Mouse (Mus musculus) MEL (cell line): ENCODE results near the gene Tmtc2. TPM values are rescaled to one million over a fixed set of nuclear protein-coding genes. Genes with fewer than 3 reads are reported as not detected.

Experiments used
- DNase-seq: peaks from one replicate; pipeline ENCODE4 v3.0.0; 2011; ENCODE audit warnings: low read depth, low spot score
- H3K27ac ChIP-seq: 2 replicates; pipeline ENCODE4 v1.5.1; 2012; ENCODE audit warnings: low read depth, mild to moderate bottlenecking, control low read depth, low read length, moderate library complexity; ENCODE audit not compliant: control insufficient read depth
- H3K27me3 ChIP-seq, 2 experiments: fragments of 150-350 bp in 1 of 2; sonication (generic) in 1 of 2; 2 replicates each; pipeline ENCODE4 v1.6.1; 2012; ENCODE audit warnings: low read length in 2 of 2, mild to moderate bottlenecking in 2 of 2, improper control_type of control experiment in 1 of 2, moderate library complexity in 1 of 2; ENCODE audit not compliant: insufficient read depth in 2 of 2, control insufficient read depth in 1 of 2
- H3K36me3 ChIP-seq, 2 experiments: 2 replicates each; pipeline ENCODE4 v1.6.1; 2012 to 2014; ENCODE audit warnings: low read length in 2 of 2, improper control_type of control experiment in 1 of 2, inconsistent platforms in 1 of 2, mild to moderate bottlenecking in 1 of 2; ENCODE audit not compliant: insufficient read depth in 2 of 2, control insufficient read depth in 1 of 2
- H3K4me1 ChIP-seq, 2 experiments: fragments of 150-350 bp in 1 of 2; sonication (generic) in 1 of 2; 2 replicates each; pipeline ENCODE4 v1.6.1; 2012; ENCODE audit warnings: low read length in 2 of 2, improper control_type of control experiment in 1 of 2, mild to moderate bottlenecking in 1 of 2; ENCODE audit not compliant: insufficient read depth in 2 of 2, control insufficient read depth in 1 of 2
- H3K4me3 ChIP-seq, 2 experiments: fragments of 150-350 bp in 1 of 2; sonication (generic) in 1 of 2; 2 replicates each; pipeline ENCODE4 v1.5.1; 2012; ENCODE audit warnings: low read depth in 2 of 2, low read length in 2 of 2, mild to moderate bottlenecking in 2 of 2, moderate library complexity in 2 of 2, control low read depth in 1 of 2, improper control_type of control experiment in 1 of 2; ENCODE audit not compliant: control insufficient read depth in 1 of 2, insufficient read depth in 1 of 2
- H3K79me2 ChIP-seq: 2 replicates; pipeline ENCODE4 v1.6.1; 2012; ENCODE audit warnings: mild to moderate bottlenecking, low read length, moderate library complexity; ENCODE audit not compliant: control insufficient read depth, poor library complexity, insufficient read depth
- H3K9ac ChIP-seq: 2 replicates; pipeline ENCODE4 v1.6.1; 2012; ENCODE audit warnings: low read depth, mild to moderate bottlenecking, control low read depth, low read length, moderate library complexity; ENCODE audit not compliant: control insufficient read depth, poor library complexity, severe bottlenecking
- H3K9me3 ChIP-seq: fragments of 150-350 bp; sonication (generic); replicated peaks from 2 replicates; pipeline ENCODE4 v1.6.1; 2012; ENCODE audit warnings: mild to moderate bottlenecking, low read length, improper control_type of control experiment, moderate library complexity; ENCODE audit not compliant: insufficient read depth
- CHD2 ChIP-seq: IDR thresholded peaks from 2 replicates; pipeline ENCODE4 v1.6.1; 2011; ENCODE audit warnings: low read length, improper control_type of control experiment
- E2F4 ChIP-seq: IDR thresholded peaks from 2 replicates; pipeline ENCODE4 v1.6.1; 2011; ENCODE audit warnings: low read depth, low read length, improper control_type of control experiment, borderline replicate concordance
- ELF1 ChIP-seq: IDR thresholded peaks from 2 replicates; pipeline ENCODE4 v1.6.1; 2014; ENCODE audit warnings: low read depth, mild to moderate bottlenecking, inconsistent platforms, low read length, improper control_type of control experiment, moderate library complexity
- GATA1 ChIP-seq: IDR thresholded peaks from 2 replicates; pipeline ENCODE4 v1.6.1; 2011; ENCODE audit warnings: low read depth, low read length, improper control_type of control experiment
- HCFC1 ChIP-seq: IDR thresholded peaks from 2 replicates; pipeline ENCODE4 v1.6.1; 2012; ENCODE audit warnings: low read depth, mild to moderate bottlenecking, inconsistent platforms, low read length, improper control_type of control experiment, moderate library complexity
- KAT2A ChIP-seq: conservative IDR thresholded peaks from 2 replicates; pipeline ENCODE4 v1.6.1; 2012; ENCODE audit warnings: low read depth, low read length, improper control_type of control experiment, inconsistent platforms
- MAX ChIP-seq: IDR thresholded peaks from 2 replicates; pipeline ENCODE4 v1.6.1; 2011; ENCODE audit warnings: low read length, improper control_type of control experiment
- MAZ ChIP-seq: IDR thresholded peaks from 2 replicates; pipeline ENCODE4 v1.6.1; 2012; ENCODE audit warnings: low read depth, mild to moderate bottlenecking, inconsistent platforms, low read length, improper control_type of control experiment
- NRF1 ChIP-seq: IDR thresholded peaks from 2 replicates; pipeline ENCODE4 v1.6.1; 2014; ENCODE audit warnings: low read depth, mild to moderate bottlenecking, inconsistent platforms, low read length, improper control_type of control experiment, moderate library complexity; ENCODE audit not compliant: poor library complexity, insufficient read depth, severe bottlenecking
- POLR2A ChIP-seq, 2 experiments: IDR thresholded peaks; 2 replicates each; pipeline ENCODE4 v1.6.1; 2011 to 2012; ENCODE audit warnings: low read length in 2 of 2, mild to moderate bottlenecking in 2 of 2, control low read depth in 1 of 2, improper control_type of control experiment in 1 of 2, low read depth in 1 of 2, moderate library complexity in 1 of 2; ENCODE audit not compliant: control insufficient read depth in 1 of 2, insufficient read depth in 1 of 2, poor library complexity in 1 of 2
- POLR2AphosphoS2 ChIP-seq: IDR thresholded peaks from 2 replicates; pipeline ENCODE4 v1.6.1; 2011; ENCODE audit warnings: low read length, improper control_type of control experiment
- RAD21 ChIP-seq: IDR thresholded peaks from 2 replicates; pipeline ENCODE4 v1.6.1; 2011; ENCODE audit warnings: mild to moderate bottlenecking, low read depth, low read length, improper control_type of control experiment
- SIN3A ChIP-seq: IDR thresholded peaks from 2 replicates; pipeline ENCODE4 v1.6.1; 2012; ENCODE audit warnings: low read length, improper control_type of control experiment, inconsistent platforms
- SMC3 ChIP-seq: IDR thresholded peaks from 2 replicates; pipeline ENCODE4 v1.6.1; 2011; ENCODE audit warnings: low read depth, low read length, improper control_type of control experiment
- TAL1 ChIP-seq: IDR thresholded peaks from 2 replicates; pipeline ENCODE4 v1.6.1; 2012; ENCODE audit warnings: mild to moderate bottlenecking, inconsistent platforms, low read length, moderate library complexity, mixed read lengths
- TBP ChIP-seq: IDR thresholded peaks from 2 replicates; pipeline ENCODE4 v1.8.0; 2011; ENCODE audit warnings: low read depth, low read length, improper control_type of control experiment
- USF1 ChIP-seq: IDR thresholded peaks from 2 replicates; pipeline ENCODE4 v1.6.1; 2014; ENCODE audit warnings: low read depth, mild to moderate bottlenecking, inconsistent platforms, low read length, improper control_type of control experiment, moderate library complexity
- ZKSCAN1 ChIP-seq: IDR thresholded peaks from 2 replicates; pipeline ENCODE4 v1.6.1; 2012; ENCODE audit warnings: low read depth, mild to moderate bottlenecking, inconsistent platforms, low read length, improper control_type of control experiment, moderate library complexity
- polyA plus RNA-seq, 2 experiments: library from polyadenylated mRNA; stranded (reverse) in 1 of 2; unstranded in 1 of 2; fragments of >175 nt in 1 of 2; fragments of >200 nt in 1 of 2; gene quantifications; 2 replicates each; pipeline versions ENCODE4 v1.2.1 to v1.2.4; 2012; ENCODE audit warnings: low replicate concordance in 2 of 2, low read depth in 1 of 2; ENCODE audit not compliant: insufficient read length in 2 of 2, insufficient read depth in 1 of 2, missing spikeins in 1 of 2
- total RNA-seq: library from RNA; depleted of rRNA; stranded (reverse); fragments of 300-350 nt; gene quantifications from 2 replicates; pipeline ENCODE4 v1.2.3, GENCODE M21; 2012

Tmtc2 gene
- total and polyA plus RNA-seq, 3 experiments: not detected

DNA sequence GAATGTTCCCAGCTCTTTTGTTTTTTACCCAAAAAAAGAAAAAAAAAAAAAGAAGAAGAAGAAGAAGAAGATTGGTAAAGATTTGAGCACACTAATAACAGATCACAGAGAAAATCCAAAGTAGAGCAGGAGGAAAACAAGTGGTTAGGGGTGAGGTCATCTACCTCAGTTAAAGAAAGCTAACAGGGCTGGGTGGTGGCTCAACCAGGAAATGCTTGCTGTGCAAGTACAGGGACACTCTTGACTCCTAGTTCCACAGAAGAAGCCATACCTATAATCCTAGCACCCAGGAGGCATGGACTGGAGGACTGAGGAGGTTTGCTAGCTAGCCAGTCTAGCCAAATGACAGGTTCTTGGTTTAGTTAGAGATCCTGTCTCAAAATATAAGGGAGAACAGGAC is 38.4 kb downstream of the Tmtc2 start:
- Histone ChIP-seq H3K36me3 (no peaks in the 10 kb centered on the region), H3K4me1 (no peaks in the 10 kb centered on the region), H3K27me3 (no peaks in the 10 kb centered on the region), H3K27ac (no peak overlapping the region), H3K79me2 (no peaks in the 10 kb centered on the region), H3K9ac (no peak overlapping the region), H3K9me3 (no peaks in the 10 kb centered on the region), H3K4me3 (no peak overlapping the region)
- no peak for TF ChIP-seq NRF1
- no peak for TF ChIP-seq TBP
- no peak for TF ChIP-seq MAX
- TF ChIP-seq SMC3: no peak
- no peak for TF ChIP-seq E2F4
- TF ChIP-seq SIN3A: no peak
- TF ChIP-seq GATA1: no peak
- no peak for TF ChIP-seq TAL1
- no peak for TF ChIP-seq POLR2AphosphoS2
- no peak for TF ChIP-seq ZKSCAN1
- DNase-seq: no peak

DNA sequence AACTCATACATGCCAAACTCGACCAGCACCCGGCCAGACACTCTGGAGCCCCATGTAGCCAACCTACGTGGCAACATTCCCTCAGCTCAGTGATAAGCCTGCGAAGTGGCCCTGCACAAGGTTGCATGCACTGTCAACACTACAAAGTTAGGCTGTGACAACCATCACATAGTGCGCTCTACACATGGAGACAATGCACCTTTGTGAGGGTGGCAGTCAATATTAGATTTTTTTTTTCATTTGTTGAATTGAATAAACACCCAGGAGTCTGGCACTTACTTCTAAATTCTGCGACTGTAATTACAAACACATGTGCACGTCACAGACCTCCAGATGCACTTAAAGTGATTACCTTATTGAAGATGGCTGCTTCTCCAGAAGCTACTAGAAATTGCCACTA is 41.5 kb downstream of the Tmtc2 start:
- no peaks in the 10 kb centered on the region for H3K36me3 ChIP-seq
- no peak for TF ChIP-seq HCFC1
- TF ChIP-seq, all 39 proteins: peak for 0
- no peak overlapping the region for H3K27ac ChIP-seq
- no peaks in the 10 kb centered on the region for H3K27me3 ChIP-seq
- H3K9me3 ChIP-seq: no peaks in the 10 kb centered on the region
- no peak overlapping the region for H3K4me3 ChIP-seq
- no peaks in the 10 kb centered on the region for H3K4me1 ChIP-seq
- DNase-seq: no peak
- no peaks in the 10 kb centered on the region for H3K79me2 ChIP-seq
- H3K9ac ChIP-seq: no peak overlapping the region

DNA sequence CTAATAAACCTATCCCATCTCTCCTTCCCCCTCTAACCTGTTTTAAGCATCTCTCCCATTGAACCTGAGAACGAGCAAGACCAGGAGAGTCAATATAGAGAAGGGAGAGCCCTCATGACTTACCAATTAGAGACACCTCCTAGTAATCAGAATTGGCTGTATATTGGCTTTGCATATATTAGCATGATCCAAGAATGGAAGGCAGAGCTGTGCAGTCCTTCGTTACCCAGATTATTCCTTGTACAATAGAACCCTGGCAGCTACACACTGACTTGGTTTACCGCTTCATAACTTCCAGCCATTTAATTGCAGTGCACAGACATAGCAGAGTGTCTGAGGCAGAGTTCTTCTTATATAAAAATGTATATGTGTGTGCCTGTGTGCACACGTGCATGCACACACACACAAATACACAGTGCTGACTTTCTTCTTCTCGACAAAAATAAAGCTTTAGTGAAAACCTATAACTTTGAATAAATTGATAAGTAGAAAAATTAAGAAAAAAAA is 42.2 kb downstream of the Tmtc2 start:
- no peaks in the 10 kb centered on the region for H3K79me2 ChIP-seq
- H3K36me3 ChIP-seq: no peaks in the 10 kb centered on the region
- TF ChIP-seq HCFC1: no peak
- no peak for TF ChIP-seq POLR2A (IDR thresholded peaks at IDR 0.05; ENCODE audit: control insufficient read depth in 1 of 2, insufficient read depth in 1 of 2, low read depth in 1 of 2, low read length in 2 of 2, poor library complexity in 1 of 2)
- no peak for TF ChIP-seq ELF1
- TF ChIP-seq CHD2: no peak
- TF ChIP-seq MAZ: no peak
- no peak for TF ChIP-seq TBP
- no peak for TF ChIP-seq KAT2A
- TF ChIP-seq USF1: no peak
- TF ChIP-seq GATA1: no peak
- TF ChIP-seq SMC3: no peak
- no peak for TF ChIP-seq RAD21
- no peak for DNase-seq
- no peaks in the 10 kb centered on the region for H3K27me3 ChIP-seq
- no peak overlapping the region for H3K9ac ChIP-seq
- H3K4me1 ChIP-seq: no peaks in the 10 kb centered on the region
- H3K4me3 ChIP-seq: no peak overlapping the region
- no peaks in the 10 kb centered on the region for H3K9me3 ChIP-seq
- H3K27ac ChIP-seq: no peak overlapping the region
